Mouse (Mus musculus) CD4-positive helper T cell, adult 2 months (primary cell): ENCODE results near the gene Hsd17b1.
A peak's percentile ranks its signal among the peaks of the same experiment; 100 is the strongest.

ENCODE experiments used
- DNase-seq: peaks from one replicate; pipeline ENCODE4 v3.0.0-alpha.2; 2012; ENCODE audit warnings: low read depth, missing footprints, low spot score

Hsd17b1 gene

DNA sequence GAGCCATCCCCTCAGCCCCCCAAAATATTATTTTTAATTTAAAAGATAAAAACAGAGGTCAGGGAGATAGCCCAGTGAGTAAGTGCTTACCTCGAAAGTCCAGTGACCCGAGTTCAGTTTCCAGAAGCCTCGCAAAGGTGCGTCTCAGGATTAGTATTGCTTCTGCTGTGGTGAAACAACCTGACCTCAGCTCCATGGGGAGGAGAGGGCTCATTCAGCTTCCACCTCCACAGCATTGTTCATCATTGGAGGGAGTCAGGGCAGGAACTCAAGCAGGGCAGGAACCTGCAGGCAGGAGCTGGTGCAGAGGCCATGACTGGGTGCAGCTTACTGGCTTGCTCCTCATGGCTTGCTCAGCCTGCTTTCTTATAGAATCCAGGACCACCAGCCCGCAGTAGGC is 17.2 kb upstream of the Hsd17b1 start:
- no peak for DNase-seq

DNA sequence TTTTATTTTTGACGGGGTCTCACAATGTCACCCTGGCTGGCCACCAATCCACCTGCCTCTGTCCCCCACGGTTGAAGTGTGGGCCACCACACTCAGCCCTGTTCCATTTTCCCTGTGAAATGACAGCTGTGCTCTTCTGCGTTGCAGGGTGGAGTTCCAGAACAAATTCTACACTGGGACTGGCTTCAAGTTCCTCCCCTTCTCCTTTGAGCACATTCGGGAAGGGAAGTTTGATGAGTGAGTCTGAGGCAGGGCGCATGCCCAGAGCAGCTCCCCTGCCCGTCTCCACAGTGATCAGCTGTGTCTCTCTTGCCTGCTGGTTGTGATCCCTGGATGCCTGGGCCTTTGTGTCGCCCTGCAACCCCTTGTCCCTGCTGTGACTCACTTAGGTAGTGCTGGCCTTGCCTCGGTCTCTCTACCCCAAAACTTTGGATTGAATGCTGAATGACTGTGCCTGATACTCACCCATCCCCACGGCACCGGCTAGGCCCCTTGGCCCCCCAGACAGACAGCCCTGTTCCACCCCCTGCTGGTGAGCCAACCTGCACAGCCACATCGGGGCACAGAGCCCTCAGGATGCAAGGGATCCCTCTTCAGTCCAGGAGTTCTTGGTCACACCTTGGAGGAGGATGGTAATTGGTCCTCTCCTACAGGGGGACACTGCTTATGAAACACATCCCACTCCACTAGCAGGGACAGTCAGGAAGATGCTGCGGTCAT is 15.9 kb upstream of the Hsd17b1 start:
- peak; percentile 2 for DNase-seq

- peak; percentile 3 for DNase-seq
Observed at GRCm38 (mm10) chr11:101062971-101063675, 15.1 kb upstream of the Hsd17b1 start.

- peak; percentile 61 for DNase-seq
Observed at GRCm38 (mm10) chr11:101063676-101064327, 14.4 kb upstream of the Hsd17b1 start.

DNA sequence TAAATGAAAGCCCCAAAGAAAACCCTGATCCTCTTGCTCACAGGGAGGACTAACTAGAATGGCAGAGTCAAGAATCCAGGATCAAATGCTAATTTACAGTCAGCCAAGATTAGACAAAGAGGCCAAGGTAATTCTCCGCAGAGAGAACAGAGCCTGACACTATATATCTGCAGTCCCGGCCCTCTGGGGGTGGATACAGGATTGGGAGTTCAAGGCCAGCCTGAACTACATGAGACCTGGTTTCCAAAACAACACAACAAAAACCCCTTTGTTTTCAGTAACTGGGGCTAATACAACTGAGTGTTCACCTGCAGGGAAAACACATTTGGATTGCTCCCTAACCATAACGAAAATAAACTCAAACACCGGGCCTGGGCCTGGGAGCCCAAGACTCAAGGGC is 13.7 kb upstream of the Hsd17b1 start:
- no peak for DNase-seq

GRCm38 (mm10) chr11:101065002-101065401 is 13.2 kb upstream of the Hsd17b1 start:
- DNase-seq = no peak

GRCm38 (mm10) chr11:101066549-101067412 is 11.4 kb upstream of the Hsd17b1 start:
- DNase-seq = peak; percentile 79

DNA sequence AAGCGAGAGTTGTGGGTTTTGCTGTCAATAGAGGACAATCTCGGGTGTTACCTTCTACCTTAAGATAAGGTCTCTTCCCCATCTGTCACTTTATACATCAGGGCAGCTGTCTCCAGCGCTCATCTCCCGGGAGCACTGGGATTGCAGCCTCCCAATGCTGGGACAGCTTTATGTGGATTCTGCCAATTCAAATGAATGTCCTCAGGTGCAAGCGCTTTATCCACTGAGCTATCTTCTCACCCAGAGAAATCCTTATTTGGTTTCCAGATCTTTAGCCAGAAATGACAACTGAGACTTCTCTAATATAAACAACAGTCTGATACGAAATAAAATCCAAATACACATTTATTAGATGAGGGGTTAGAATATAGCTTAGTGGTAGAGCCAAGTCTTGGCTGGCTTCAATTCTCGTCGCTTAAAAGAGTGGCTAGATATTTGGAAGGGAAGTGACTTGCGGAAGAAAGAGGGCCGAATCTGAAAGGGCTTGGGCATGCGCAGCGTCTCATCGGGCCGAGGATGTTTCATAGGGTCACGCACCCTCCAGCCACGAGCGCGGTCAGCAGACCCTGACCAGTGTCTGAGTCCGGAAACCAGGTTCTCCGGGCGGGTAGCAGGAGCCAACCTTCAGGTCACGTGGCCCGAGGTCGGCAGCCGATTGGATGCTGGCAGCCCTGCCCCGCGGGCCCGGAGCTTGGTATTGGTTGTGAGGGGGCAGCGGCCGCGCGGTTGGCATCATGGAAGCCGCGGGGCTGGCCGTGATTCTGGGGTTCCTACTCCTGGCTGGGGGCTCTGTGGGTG is 8.6 kb upstream of the Hsd17b1 start, which contains the start of gene Naglu:
Gene Naglu, plus strand, starts transcription at position 622 of the 798 bp plus-strand sequence.
- DNase-seq = peak; percentile 90

DNA sequence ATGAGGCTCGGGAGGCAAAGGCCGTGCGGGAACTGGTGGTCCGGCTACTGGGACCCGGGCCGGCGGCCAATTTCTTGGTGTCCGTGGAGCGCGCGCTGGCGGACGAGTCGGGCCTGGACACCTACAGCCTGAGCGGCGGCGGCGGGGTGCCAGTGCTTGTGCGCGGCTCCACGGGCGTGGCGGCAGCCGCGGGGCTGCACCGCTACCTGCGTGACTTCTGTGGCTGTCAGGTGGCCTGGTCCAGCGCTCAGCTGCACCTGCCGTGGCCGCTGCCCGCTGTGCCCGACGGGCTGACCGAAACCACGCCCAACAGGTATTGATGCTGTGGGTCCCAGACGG is 8.1 kb upstream of the Hsd17b1 start:
- no peak for DNase-seq

DNA sequence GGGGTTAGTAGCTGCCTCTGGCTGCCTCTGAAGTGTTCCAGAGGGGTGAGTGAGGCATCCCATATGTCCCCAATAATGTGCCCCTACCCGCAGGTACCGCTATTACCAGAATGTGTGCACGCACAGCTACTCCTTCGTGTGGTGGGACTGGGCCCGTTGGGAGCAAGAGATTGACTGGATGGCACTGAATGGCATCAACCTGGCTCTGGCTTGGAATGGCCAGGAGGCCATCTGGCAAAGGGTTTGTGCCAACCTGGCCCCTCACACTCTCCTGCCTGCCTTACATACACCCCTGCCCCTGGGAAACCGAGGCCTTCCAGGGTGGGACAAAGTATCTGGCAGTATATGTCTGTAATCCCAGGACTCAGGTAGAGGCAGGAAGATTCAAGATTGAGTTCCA is 7.2 kb upstream of the Hsd17b1 start:
- DNase-seq = no peak

DNA sequence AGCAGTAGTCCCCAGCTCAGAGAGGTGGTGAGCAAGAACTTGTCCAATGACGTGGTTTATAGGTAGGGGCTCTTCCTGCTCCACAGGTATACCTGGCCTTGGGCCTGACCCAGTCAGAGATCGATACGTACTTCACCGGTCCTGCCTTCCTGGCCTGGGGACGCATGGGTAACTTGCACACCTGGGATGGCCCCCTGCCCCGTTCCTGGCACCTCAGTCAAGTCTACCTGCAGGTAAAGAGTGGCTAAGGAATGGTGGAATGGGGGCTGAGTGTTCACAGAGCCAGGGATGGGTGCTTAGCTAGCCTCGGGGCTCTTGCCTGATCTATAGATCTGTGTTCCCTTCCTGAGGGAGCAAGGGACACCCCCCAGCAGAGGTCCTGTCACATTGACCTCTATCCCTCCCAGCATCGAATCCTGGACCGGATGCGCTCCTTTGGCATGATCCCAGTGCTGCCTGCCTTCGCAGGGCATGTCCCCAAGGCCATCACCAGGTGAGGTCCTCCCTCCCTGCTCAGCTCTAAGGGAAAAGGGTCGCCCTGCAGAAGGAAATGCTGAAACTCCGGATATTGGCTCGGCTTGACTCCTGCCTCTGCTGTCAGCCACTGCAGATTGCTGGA is 6.3 kb upstream of the Hsd17b1 start:
- DNase-seq = no peak

- no peak for DNase-seq
Observed at GRCm38 (mm10) chr11:101079746-101080145, 1.5 kb downstream of the Hsd17b1 start.

- DNase-seq = no peak
Observed at GRCm38 (mm10) chr11:101080421-101080820, 2.2 kb downstream of the Hsd17b1 start.

DNA sequence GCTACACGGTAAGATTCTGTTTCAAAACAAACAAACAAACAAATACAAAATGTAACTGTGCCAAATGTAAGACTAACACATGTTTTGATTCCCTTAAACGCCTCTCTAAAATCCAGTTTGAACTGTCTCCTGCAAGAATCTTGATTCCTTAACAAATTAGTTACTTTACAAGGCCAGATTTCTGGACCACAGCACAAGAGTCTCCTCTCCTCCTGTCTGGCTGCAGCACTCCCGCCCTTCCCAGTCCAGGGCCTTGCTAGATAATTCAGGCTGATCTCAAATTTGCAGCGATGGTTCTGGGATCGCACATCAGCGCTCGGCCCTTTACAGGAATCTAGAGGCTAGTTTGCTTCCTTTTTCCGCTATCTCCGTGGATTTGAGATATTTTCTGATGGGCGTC is 3.4 kb downstream of the Hsd17b1 start:
- no peak for DNase-seq

- peak; percentile 91 for DNase-seq
Observed at GRCm38 (mm10) chr11:101082208-101083082, 4.2 kb downstream of the Hsd17b1 start, which contains the start of gene Coasy. TSS of gene Coasy (plus strand) at chr11:101082565.

DNA sequence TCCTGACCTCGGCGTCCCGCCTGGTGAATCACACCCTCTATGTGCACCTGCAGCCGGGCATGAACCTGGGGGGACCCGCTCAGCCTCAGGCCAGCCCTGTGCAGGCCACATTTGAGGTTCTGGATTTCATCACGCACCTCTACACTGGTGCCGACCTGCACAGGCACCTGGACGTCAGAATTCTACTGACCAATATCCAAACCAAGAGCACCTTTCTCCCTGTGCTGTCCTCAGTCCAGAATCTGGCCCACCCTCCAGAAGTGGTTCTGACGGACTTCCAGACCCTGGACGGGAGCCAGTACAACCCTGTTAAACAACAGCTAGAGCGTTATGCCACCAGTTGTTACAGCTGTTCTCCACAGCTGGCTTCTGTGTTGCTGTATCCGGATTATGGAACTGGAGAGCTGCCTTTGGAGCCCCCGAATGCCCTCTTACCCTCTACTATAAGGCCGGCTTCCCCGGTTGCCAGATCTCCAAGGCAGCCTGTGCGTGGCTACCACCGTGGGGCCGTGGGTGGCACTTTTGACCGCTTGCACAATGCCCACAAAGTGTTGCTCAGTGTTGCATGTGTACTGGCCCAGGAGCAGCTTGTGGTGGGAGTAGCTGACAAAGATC is 5.0 kb downstream of the Hsd17b1 start:
- DNase-seq = no peak

GRCm38 (mm10) chr11:101084246-101084645 is 6.0 kb downstream of the Hsd17b1 start:
- no peak for DNase-seq

DNA sequence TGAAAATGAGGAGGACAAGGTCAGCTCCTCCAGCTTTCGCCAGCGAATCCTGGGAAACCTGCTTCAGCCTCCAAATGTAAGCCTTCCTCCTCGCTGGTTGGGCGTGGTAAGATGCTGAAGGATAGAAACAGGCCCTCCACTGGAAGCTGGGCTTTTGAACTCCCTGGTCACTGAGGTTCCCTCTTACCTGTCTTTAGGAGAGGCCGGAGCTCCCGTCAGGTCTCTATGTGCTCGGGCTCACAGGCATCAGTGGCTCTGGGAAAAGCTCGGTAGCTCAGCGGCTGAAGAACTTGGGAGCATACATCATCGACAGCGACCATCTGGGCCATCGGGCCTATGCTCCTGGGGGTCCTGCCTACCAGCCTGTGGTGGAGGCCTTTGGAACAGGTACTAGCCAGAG is 6.6 kb downstream of the Hsd17b1 start:
- DNase-seq = no peak
